In genomic region chr11:108030956-108031604, GRCm38 (mm10) we compare ENCODE assay signal across 8 mouse cellular contexts.
DNase-seq lines count a peak whose midpoint lies in the region; ATAC-seq and TF ChIP-seq lines count a peak whose summit lies in the region.

No protein-coding gene starts in this region.

- no peak for DNase-seq in testis, postnatal 14 days (ENCODE audit: low spot score)
- peak; percentile 65 for DNase-seq in adrenal gland, postnatal 14 days
- DNase-seq in forebrain, embryonic 14.5 days (ENCODE audit: low spot score): peak; percentile 71
- peak; percentile 68 for DNase-seq in hindbrain, embryonic 14.5 days (ENCODE audit: low spot score)
- peak; percentile 38 to 46 for DNase-seq in left cerebral cortex, adult 8-10 months (ENCODE audit: low spot score in 2 of 2)

- 51% methylated on average over 10 of the region's 10 CpGs for WGBS in forebrain, embryonic 14.5 days
- 55% methylated on average over 10 of the region's 10 CpGs for WGBS in hindbrain, embryonic 14.5 days
- WGBS in midbrain, embryonic 15.5 days: 54% methylated on average over 10 of the region's 10 CpGs

- H3K9me3 ChIP-seq in forebrain, embryonic 14.5 days (replicated peaks; ENCODE audit: control insufficient read depth, low read length): no peaks in the 10 kb centered on the region
- no peaks in the 10 kb centered on the region for H3K9me3 ChIP-seq in hindbrain, embryonic 14.5 days (ENCODE audit: control insufficient read depth, low read length)
- no peaks in the 10 kb centered on the region for H3K9me3 ChIP-seq in midbrain, embryonic 15.5 days

- H3K27ac ChIP-seq in testis, adult 2 months (ENCODE audit: control insufficient read depth, insufficient read depth, low read depth, low read length): no peak overlapping the region
- H3K27ac ChIP-seq in forebrain, embryonic 14.5 days (ENCODE audit: low read depth, low read length): no peak overlapping the region
- H3K27ac ChIP-seq in hindbrain, embryonic 14.5 days: no peak overlapping the region
- H3K27ac ChIP-seq in midbrain, embryonic 15.5 days: no peak overlapping the region

- peak; percentile 66 for ATAC-seq in forebrain, embryonic 14.5 days
- ATAC-seq in hindbrain, embryonic 14.5 days (ENCODE audit: low FRiP score): peak; percentile 62; the same call in 1 of the 2 replicates
- peak; percentile 71 for ATAC-seq in midbrain, embryonic 15.5 days (replicated peaks)
- no peak for ATAC-seq in monocyte, adult 5-6 weeks (replicated peaks; ENCODE audit: insufficient number of reproducible peaks, low FRiP score, low TSS enrichment, poor library complexity, severe bottlenecking)

- H3K36me3 ChIP-seq in testis, adult 2 months (ENCODE audit: control insufficient read depth, insufficient read depth, low read length): no peaks in the 10 kb centered on the region
- H3K36me3 ChIP-seq in forebrain, embryonic 14.5 days (ENCODE audit: control insufficient read depth, insufficient read depth, low read length): no peaks in the 10 kb centered on the region
- H3K36me3 ChIP-seq in hindbrain, embryonic 14.5 days (replicated peaks; ENCODE audit: control insufficient read depth, insufficient read depth): no peaks in the 10 kb centered on the region
- no peaks in the 10 kb centered on the region for H3K36me3 ChIP-seq in midbrain, embryonic 15.5 days (replicated peaks)

- H3K27me3 ChIP-seq in testis, adult 2 months (ENCODE audit: control insufficient read depth, insufficient read depth, low read length): no peaks in the 10 kb centered on the region
- H3K27me3 ChIP-seq in forebrain, embryonic 14.5 days (replicated peaks; ENCODE audit: control insufficient read depth, insufficient read depth, low read length): no peaks in the 10 kb centered on the region
- no peaks in the 10 kb centered on the region for H3K27me3 ChIP-seq in hindbrain, embryonic 14.5 days (ENCODE audit: control insufficient read depth, insufficient read depth, low read length)
- no peaks in the 10 kb centered on the region for H3K27me3 ChIP-seq in midbrain, embryonic 15.5 days (replicated peaks)

- H3K4me3 ChIP-seq in testis, adult 2 months (ENCODE audit: control insufficient read depth, low read depth, low read length): no peak overlapping the region
- no peak overlapping the region for H3K4me3 ChIP-seq in forebrain, embryonic 14.5 days (ENCODE audit: low read depth, low read length)
- H3K4me3 ChIP-seq in hindbrain, embryonic 14.5 days (replicated peaks; ENCODE audit: low read length): no peak overlapping the region
- H3K4me3 ChIP-seq in midbrain, embryonic 15.5 days: no peak overlapping the region

- H3K4me1 ChIP-seq in testis, adult 2 months (ENCODE audit: control insufficient read depth, insufficient read depth, low read length): peaks cover 8% of the 10 kb centered on the region
- no peaks in the 10 kb centered on the region for H3K4me1 ChIP-seq in forebrain, embryonic 14.5 days (ENCODE audit: control insufficient read depth, insufficient read depth, low read length)
- no peaks in the 10 kb centered on the region; the same call in 1 of the 2 replicates for H3K4me1 ChIP-seq in hindbrain, embryonic 14.5 days (replicated peaks; ENCODE audit: control insufficient read depth, insufficient read depth, low read length)
- H3K4me1 ChIP-seq in midbrain, embryonic 15.5 days: no peaks in the 10 kb centered on the region; the same call in 1 of the 2 replicates

- no peak overlapping the region for H3K4me2 ChIP-seq in forebrain, embryonic 14.5 days (ENCODE audit: low read length)
- H3K4me2 ChIP-seq in hindbrain, embryonic 14.5 days (replicated peaks): no peak overlapping the region
- no peak overlapping the region for H3K4me2 ChIP-seq in midbrain, embryonic 15.5 days

- TF ChIP-seq CTCF in testis, adult 2 months (IDR thresholded peaks at IDR 0.05; ENCODE audit: control insufficient read depth, insufficient read depth, insufficient replicate concordance, low read depth, low read length): peak; percentile 69; the same call in 1 of the 2 replicates

- no peak overlapping the region for H3K9ac ChIP-seq in forebrain, embryonic 14.5 days (ENCODE audit: low read length)
- H3K9ac ChIP-seq in hindbrain, embryonic 14.5 days: no peak overlapping the region
- no peak overlapping the region for H3K9ac ChIP-seq in midbrain, embryonic 15.5 days

- TF ChIP-seq POLR2A in testis, adult 2 months (IDR thresholded peaks at IDR 0.05; ENCODE audit: control insufficient read depth, low read depth, low read length): no peak
